Mouse (Mus musculus) ES-Bruce4 (cell line): ENCODE measurements around the gene Erg.

Experiments used
- CTCF ChIP-seq: IDR thresholded peaks from one replicate; pipeline ENCODE4 v1.8.1; 2011; ENCODE audit warnings: low read depth, low read length
- POLR2A ChIP-seq: IDR thresholded peaks from one replicate; pipeline ENCODE4 v1.8.1; 2011; ENCODE audit warnings: low read length; ENCODE audit not compliant: insufficient read depth

DNA sequence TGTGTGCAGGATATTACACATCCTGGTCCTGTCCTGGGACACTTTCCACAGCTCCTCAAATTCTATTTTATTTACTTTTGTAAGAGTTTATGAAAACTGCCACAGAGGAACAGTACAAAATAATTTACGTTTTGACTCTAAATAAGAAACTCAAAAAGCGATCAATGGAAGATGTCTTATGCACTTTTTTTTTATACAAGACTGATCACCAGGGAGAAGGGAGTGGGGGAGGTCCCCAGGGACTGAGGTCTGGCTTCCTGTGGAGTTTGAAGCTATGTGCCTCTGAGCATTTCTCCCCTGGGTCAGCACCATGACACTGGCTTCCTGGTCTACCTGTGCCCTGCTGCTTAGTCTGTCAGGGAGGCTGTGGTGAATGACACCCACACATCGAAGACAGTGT, 156.5 kb downstream of the Erg start:
- TF ChIP-seq CTCF (no peak), POLR2A (no peak)
